Mouse (Mus musculus) erythroblast, embryonic 14.5 days (primary cell): ENCODE measurements around the gene Abcd3. TPM values are rescaled to one million over a fixed set of nuclear protein-coding genes. Genes with fewer than 3 reads are reported as not detected.

Experiments used
- H3K27me3 ChIP-seq: 2 replicates; pipeline ENCODE4 v1.6.1; 2012; ENCODE audit warnings: inconsistent platforms; ENCODE audit not compliant: control insufficient read depth
- H3K36me3 ChIP-seq: 2 replicates; pipeline ENCODE4 v1.6.1; 2012; ENCODE audit warnings: mild to moderate bottlenecking, inconsistent platforms; ENCODE audit not compliant: control insufficient read depth
- H3K4me1 ChIP-seq: 2 replicates; pipeline ENCODE4 v1.6.1; 2012; ENCODE audit warnings: inconsistent platforms; ENCODE audit not compliant: control insufficient read depth
- H3K4me3 ChIP-seq: replicated peaks from 2 replicates; pipeline ENCODE3; 2012; ENCODE audit warnings: moderate library complexity, mild to moderate bottlenecking, inconsistent platforms
- H3K9me3 ChIP-seq: 2 replicates; pipeline ENCODE4 v1.6.1; 2012; ENCODE audit warnings: low read length, inconsistent platforms, mixed read lengths; ENCODE audit not compliant: control insufficient read depth
- GATA1 ChIP-seq: IDR thresholded peaks from 2 replicates; pipeline ENCODE4 v1.6.1; 2012; ENCODE audit warnings: low read length, inconsistent platforms, mixed read lengths
- TAL1 ChIP-seq: IDR thresholded peaks from 3 replicates; pipeline ENCODE4 v1.6.1; 2012; ENCODE audit warnings: low read length, inconsistent platforms, mixed read lengths
- polyA plus RNA-seq: library from polyadenylated mRNA; stranded (reverse); fragments of >175 nt; gene quantifications from 2 replicates; pipeline ENCODE4 v1.2.3, GENCODE M21; 2012

Abcd3 gene
- polyA plus RNA-seq, 1 experiment, result 0.30 TPM

- no peaks in the 10 kb centered on the region for H3K9me3 ChIP-seq
- no peaks in the 10 kb centered on the region for H3K4me1 ChIP-seq
- H3K27me3 ChIP-seq, result no peaks in the 10 kb centered on the region; the same call in 1 of the 2 replicates
These were observed 102.9 kb downstream of the Abcd3 start for GRCm38 (mm10) chr3:121712222-121712621.

GRCm38 (mm10) chr3:121710894-121711531 is 104.1 kb downstream of the Abcd3 start:
- Histone ChIP-seq H3K36me3 (no peaks in the 10 kb centered on the region), H3K4me3 (no peak overlapping the region), H3K27me3 (no peaks in the 10 kb centered on the region; the same call in 1 of the 2 replicates), H3K4me1 (no peaks in the 10 kb centered on the region), H3K9me3 (no peaks in the 10 kb centered on the region)
- TF ChIP-seq TAL1, result no peak
- TF ChIP-seq GATA1, result no peak

More at GRCm38 (mm10) chr3:121712222-121712621, 102.9 kb downstream of the Abcd3 start:
- Histone ChIP-seq H3K4me3 (no peak overlapping the region), H3K36me3 (no peaks in the 10 kb centered on the region)
- TF ChIP-seq TAL1 (no peak), GATA1 (no peak)

Other genes starting within 250 kb of the Abcd3 start
- gene 4930432M17Rik, start 144.5 kb downstream of the Abcd3 start, polyA plus RNA-seq, result not detected in 2 replicates
- not detected in 2 replicates for gene F3, start 91.8 kb downstream of the Abcd3 start, polyA plus RNA-seq
- gene Arhgap29, start 137.2 kb upstream of the Abcd3 start, polyA plus RNA-seq, result 0.01 TPM in 1 of 2 replicates, not detected in the other
- gene Abca4, start 229.1 kb upstream of the Abcd3 start, polyA plus RNA-seq, result 0.05 and 0.07 TPM in 2 replicates